Mouse (Mus musculus) induced T-regulatory cell, adult 2 months (primary cell): ENCODE data around the gene Ripor3.

Experiments used
- DNase-seq: peaks from one replicate; pipeline ENCODE4 v3.0.0-alpha.2; 2012; ENCODE audit warnings: low read depth

The Ripor3 gene

DNA sequence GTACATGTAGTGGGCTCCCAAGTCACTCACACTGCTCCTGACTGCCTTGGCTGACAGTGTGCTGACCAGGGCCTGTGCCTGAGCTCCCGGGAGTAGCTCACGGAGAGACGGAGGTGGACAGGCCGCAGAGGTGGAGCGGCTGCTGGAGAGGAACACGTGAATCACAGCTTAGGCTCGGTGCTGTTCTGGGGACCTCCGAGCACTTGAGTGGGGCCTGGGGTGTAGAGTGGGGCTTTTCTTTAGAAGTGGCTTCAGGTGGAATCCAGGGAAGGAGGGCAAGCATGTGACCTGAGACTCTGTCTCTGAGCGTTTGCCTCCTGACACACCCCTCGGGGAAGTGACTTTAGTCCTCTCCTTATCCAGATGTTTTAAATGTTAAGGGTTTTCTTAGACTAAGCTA, 56.6 kb downstream of the Ripor3 start:
- DNase-seq: no peak

- DNase-seq: peak; percentile 68
These were observed 58.9 kb downstream of the Ripor3 start for GRCm38 (mm10) chr2:167951301-167952211.

DNA sequence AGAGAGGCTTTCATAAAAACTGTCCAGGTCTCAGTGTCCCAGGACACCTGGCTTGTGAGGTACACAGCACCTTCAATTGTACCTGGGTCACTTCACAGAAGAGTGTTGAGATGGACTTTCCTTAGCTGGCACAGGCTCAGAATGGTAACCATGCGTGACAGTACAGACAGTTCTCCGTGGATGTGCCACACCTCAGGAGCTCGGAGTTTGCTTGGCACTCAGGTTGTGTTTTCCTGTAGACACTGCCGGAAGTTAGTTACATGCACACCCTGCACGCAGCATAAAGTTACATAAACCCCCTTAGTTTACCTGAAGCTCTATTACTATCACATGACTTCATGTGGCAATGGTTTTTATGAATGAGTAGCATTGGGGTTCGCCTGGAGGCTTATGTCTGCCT, 59.7 kb downstream of the Ripor3 start:
- DNase-seq: peak; percentile 51

DNA sequence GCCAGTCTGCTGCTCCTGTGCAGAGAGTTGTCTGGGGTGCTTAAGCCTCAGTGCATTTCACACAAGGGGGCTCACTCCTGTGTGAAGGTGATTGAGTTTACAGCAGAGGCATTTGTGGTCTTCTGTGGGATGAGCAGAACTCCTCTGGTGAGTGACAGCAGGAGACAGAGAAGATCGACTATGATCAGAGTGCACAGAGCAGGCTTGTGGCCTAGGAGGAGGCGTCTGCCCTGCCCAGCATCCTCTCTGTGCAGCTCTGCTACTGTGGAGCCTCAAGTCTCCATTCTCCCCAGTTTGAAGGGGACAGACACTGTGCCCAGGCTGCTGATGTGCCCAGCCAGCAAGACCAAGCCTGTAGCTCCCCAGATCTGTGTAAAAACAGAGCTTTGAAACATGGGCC, 60.6 kb downstream of the Ripor3 start:
- peak; percentile 55 for DNase-seq

- peak; percentile 66 for DNase-seq
These were observed 61.2 kb downstream of the Ripor3 start for GRCm38 (mm10) chr2:167949250-167949649.

DNA sequence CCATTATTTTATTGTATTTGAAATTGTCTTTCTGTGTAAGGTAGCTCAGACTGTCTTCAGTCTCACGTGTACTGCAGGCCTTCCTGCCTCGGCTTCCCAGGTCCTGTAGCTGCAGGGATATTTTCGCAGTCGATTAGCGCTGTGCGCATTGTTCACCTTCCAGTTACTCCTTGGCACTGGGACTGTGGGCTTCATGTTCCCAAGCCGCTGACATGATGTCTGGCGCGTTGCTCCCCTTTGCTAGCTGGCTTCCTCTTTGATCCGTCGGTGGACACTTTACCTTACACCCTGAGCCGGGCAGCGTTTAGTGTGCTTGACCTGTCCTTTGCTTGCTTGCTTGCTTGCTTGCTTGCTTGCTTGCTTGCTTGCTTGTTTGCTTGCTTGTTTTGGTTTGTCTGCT, 61.9 kb downstream of the Ripor3 start:
- no peak for DNase-seq

GRCm38 (mm10) chr2:167948047-167948446, 62.4 kb downstream of the Ripor3 start:
- DNase-seq: no peak

DNA sequence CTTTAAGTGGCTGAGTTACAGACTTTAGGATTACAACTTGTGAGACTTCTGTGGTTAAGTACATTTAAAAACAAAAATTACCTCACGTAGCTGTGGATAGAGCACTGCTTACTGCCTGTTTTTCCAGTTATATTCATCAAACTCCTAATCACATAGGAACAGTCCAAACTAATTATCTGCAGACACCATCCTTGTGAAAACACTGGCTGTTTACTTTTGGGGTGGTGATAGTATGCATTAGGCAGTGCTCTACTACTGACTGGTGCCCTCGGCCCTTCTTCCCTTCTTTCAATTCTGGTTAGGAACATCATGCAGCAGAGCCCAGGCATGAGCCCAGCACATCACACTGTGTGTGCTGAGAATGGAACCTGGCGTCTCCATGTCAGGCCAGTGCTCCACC, 63.2 kb downstream of the Ripor3 start:
- DNase-seq: peak; percentile 22

GRCm38 (mm10) chr2:167945451-167945850, 65.0 kb downstream of the Ripor3 start:
- DNase-seq: no peak

GRCm38 (mm10) chr2:167944193-167944592, 66.2 kb downstream of the Ripor3 start:
- DNase-seq: no peak

GRCm38 (mm10) chr2:167942926-167943633, 67.3 kb downstream of the Ripor3 start:
- DNase-seq: peak; percentile 93

GRCm38 (mm10) chr2:167942199-167942925, 68.1 kb downstream of the Ripor3 start:
- peak; percentile 78 for DNase-seq

DNA sequence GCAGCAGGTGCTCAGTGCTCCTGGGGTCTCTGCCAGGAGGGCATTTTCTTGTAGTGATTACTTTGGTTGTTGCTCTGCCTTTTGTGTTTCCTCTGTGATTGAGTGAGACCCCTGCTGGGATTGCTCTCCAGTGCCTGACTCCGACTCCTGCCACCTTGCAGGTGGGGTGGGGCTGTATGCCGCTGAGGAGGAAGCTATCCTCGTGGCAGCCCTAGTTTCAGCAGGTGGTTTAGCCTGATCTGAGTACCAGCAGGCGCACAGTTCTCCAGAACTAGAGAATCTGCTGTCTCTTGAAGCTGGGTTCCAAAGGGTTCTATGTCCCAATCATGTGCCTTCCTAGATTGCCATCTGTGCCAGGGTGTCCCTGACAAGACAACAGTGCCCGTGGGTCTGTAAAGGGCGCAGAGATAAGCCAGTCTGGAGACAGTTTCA, 68.7 kb downstream of the Ripor3 start:
- no peak for DNase-seq

DNA sequence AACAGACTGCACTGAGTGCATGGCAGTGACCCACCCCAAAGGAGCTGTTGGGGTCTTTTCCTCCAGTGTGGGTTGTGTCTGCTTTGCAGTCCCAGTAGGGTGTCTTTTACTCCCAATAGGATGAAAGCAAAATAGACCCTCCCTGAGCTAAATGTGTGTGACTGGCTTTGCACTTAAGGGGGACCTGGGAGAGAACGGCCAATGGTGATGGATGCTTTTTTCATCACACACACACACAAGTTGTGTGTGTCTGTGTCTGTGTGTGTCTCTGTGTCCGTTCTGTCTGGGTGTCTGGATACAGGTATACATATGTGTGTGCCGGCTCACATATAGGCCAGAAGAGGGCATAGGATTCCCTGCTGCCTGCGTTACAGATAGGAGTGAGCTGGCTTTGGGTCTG, 69.1 kb downstream of the Ripor3 start:
- DNase-seq: no peak

GRCm38 (mm10) chr2:167940636-167941035, 69.8 kb downstream of the Ripor3 start:
- DNase-seq: peak; percentile 74

- DNase-seq: peak; percentile 58
These were observed 70.6 kb downstream of the Ripor3 start for GRCm38 (mm10) chr2:167939632-167940399.

DNA sequence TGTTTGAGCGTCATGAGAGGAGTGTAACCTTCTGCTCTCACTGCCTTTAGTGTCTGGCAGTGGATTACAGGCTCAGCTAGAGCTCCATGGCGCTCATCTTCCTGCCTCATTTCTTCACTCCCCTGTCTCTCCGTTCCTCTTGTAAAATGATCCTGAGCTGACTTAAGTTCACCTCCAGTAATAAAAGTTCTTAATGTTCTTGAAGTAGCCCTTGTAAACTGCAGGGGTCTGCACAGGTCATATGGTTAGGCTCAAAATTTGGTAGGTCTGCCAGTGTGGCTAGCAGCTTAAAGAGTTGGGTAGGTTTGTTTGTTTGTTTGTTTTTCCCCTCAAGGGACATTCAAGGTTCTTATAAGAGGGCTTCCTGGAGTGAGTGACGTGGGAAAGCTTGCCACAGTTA, 71.2 kb downstream of the Ripor3 start:
- peak; percentile 48 for DNase-seq

GRCm38 (mm10) chr2:167938786-167939185, 71.6 kb downstream of the Ripor3 start:
- peak; percentile 64 for DNase-seq

DNA sequence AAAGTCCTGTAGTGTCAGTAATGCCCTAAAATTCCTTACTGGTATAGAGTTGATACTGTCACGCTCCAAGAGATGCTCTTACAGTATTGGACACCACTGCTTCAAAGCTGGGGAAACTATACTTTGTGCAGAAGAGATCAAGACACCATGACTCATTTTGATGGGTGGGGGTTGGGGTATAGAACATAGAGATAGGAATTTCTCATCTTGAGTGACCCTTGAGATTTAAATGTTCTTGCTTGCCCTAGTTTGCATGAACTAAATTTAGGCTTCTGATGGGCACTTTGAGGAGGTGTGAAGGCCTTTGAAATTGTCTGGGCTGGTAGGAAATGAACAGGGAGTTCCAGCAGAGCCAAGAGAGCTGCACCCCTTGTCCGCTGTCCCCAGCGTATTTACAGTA, 74.5 kb downstream of the Ripor3 start:
- DNase-seq: no peak

DNA sequence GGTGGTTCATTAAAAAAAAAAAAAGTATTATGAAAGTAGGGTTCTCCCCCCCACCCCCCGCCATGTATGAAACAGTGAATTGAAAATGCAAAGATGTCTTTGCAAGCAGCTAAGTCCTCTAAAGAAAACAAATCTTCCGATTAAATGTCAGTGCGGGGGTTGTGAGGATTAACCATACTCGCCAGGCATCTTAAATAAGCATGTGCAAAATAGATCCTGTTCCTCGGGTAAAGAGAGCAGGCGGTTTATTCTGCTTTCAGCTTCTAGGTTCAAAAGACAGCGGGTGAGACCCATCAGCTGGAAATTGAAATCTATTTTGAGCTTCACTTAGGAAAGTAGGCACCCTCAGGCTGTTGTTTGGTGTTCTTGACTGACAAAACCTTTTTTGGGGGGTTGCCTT, 77.0 kb downstream of the Ripor3 start:
- DNase-seq: peak; percentile 62

DNA sequence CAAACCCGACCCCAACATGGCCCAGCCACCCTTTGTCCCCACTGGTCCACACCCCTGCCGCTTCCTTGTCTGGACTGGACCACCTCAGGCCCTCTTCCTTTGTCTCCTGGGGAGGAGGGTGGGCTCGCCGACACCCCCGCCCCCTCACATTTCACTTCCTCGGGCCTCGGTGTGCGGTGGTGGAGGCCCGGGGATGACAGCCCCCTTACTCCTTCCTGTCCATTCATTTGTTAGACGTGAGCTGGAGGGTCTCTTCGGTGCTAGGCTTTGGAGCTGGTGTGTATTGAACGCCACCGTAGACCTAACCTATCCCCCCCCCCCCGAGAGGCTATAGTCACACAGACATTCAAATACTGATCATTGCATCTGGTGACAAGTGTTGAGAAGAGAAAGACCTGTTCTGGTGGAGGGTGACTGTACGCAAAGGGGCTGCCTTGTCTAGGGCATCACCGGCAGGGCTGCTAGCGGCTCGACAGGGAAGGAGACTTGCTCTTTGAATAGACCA, 77.6 kb downstream of the Ripor3 start:
- DNase-seq: peak; percentile 69
